Comparison of ENCODE assay signal across 10 mouse cellular contexts in genomic region chr14:120515376-120515775, GRCm38 (mm10). TPM values are rescaled to one million over a fixed set of nuclear protein-coding genes. Genes with fewer than 3 reads are reported as not detected.
DNase-seq lines count a peak whose midpoint lies in the region.
"Had no signal": no experiment of that assay in that cellular context is flagged by ENCODE, and none has a peak within 500 bp of the region (broad histone marks: within the 10 kb centered on the region; RNA-seq: fewer than 3 reads in every experiment).

No protein-coding gene starts in this region.

- intact Hi-C loops in heart, postnatal 14 days (cut with DNase I): no loop called here

- DNase-seq in cerebellum, postnatal 10 days: peak; percentile 80 to 88
- DNase-seq in cerebellum, adult 11 months: no peak
- DNase-seq in ovary, adult 18-20 months (ENCODE audit: low spot score): peak; percentile 19
- no peak for DNase-seq in ovary, postnatal 10 days (ENCODE audit: low spot score)
- peak; percentile 58 for DNase-seq in heart, postnatal 14 days
- DNase-seq in skeletal muscle tissue, adult 2 months (ENCODE audit: low read depth, low spot score): peak; percentile 77
- no peak for DNase-seq in spleen, adult 12 weeks (ENCODE audit: low spot score)
- DNase-seq in frontal cortex, adult 2 months (ENCODE audit: extremely low spot score in 1 of 2, low spot score in 1 of 2): no peak
- DNase-seq: B cell, adult 2 months; cerebellum, adult 9-11 months had no signal

RNA-seq across cellular contexts. Expression of gene Rap2a, which starts 37.1 kb away (rescaled TPM):
- 10 to 100 TPM; 16.5 to 16.8 TPM for total RNA-seq in heart, postnatal 14 days (2021)
- 69.1 and 74.0 TPM in 2 replicates for polyA plus RNA-seq in frontal cortex, adult 2 months (2012; rRNA removed)

Comparison
In these comparisons a context has a peak if more than half of its experiments do, and no peak if none do; other contexts are left out.
1. DNase-seq: peak in cerebellum, postnatal 10 days (2 of 2), ovary, adult 18-20 months (single experiment), heart, postnatal 14 days (2 of 2) and skeletal muscle tissue, adult 2 months (single experiment); none in cerebellum, adult 11 months (single experiment), ovary, postnatal 10 days (single experiment), spleen, adult 12 weeks (single experiment) and frontal cortex, adult 2 months (0 of 2).